Mouse (Mus musculus): ENCODE measurements around the gene Uhrf2.

DNA sequence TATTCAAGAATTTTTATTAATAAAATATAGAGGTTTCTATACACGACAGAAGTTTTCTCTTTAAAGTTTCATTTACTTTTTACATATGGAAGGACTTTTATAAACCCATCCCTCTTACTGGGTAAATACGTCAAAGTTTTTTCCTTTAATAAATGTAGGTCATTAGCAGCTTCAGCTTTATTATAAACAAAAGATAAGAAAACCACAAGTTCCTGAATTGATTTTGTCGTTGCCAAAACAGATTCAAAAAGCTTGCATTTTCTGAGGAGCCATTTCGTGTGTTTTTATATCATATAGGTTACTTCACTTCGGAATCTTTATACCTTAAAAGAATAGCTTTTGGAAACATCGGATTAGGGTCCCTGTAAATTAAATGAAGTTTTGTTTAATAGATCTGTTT lies 28.8 kb upstream of the Uhrf2 start:
- TF ChIP-seq CTCF (IDR thresholded peaks at IDR 0.05; ENCODE audit: extremely low read depth, insufficient read length, insufficient replicate concordance, low read depth, low read length) (no peak), POLR2A (IDR thresholded peaks at IDR 0.05; ENCODE audit: low read depth, low read length) (no peak)

Data from small intestine, adult 2 months (tissue).